Mouse (Mus musculus) cerebellum, adult 8-10 months (tissue): ENCODE data around the gene Fbln2.

Experiments
- DNase-seq: peaks from one replicate; pipeline ENCODE4 v3.0.0; 2022

Gene Fbln2

DNA sequence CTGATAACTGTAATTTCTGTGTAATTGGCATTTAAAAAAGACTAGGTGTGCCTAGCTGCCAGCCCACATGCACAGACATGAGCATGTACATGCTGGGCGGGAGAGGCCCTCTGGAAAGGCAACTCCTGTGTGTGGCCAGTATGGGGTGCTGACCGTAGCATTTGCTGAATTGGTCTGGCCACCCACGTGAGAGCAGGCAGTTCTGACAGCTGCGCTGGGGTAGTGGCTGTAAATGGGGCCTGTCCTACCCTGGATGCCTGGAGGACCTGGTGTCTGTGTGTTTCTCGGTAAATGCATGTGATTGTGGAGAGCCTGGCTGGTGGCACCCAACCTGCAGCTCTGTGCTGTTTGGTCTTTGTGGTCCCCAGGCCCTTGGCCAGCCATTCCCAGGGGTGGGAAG is 69.5 kb downstream of the Fbln2 start:
- no peak for DNase-seq

DNA sequence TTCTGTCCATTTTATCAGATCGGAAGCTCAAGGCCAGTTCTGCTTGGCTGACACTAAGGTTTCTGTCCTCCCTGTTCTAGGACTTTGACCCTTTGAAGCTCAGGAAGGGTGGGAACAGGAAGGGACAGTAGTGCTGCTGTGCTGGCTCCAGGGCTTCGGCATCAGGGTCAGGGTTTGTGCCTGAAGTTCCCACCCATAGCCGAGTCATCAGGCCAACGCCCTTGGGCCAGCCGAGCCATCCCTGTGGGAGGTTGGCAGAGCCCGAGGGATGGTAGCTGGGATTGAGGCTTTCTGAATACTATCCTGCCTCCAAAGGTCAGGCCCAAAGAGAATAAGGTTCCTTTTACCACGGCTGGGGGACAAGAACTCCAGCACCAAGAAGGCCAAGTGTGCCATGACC is 70.8 kb downstream of the Fbln2 start:
- DNase-seq: no peak

DNA sequence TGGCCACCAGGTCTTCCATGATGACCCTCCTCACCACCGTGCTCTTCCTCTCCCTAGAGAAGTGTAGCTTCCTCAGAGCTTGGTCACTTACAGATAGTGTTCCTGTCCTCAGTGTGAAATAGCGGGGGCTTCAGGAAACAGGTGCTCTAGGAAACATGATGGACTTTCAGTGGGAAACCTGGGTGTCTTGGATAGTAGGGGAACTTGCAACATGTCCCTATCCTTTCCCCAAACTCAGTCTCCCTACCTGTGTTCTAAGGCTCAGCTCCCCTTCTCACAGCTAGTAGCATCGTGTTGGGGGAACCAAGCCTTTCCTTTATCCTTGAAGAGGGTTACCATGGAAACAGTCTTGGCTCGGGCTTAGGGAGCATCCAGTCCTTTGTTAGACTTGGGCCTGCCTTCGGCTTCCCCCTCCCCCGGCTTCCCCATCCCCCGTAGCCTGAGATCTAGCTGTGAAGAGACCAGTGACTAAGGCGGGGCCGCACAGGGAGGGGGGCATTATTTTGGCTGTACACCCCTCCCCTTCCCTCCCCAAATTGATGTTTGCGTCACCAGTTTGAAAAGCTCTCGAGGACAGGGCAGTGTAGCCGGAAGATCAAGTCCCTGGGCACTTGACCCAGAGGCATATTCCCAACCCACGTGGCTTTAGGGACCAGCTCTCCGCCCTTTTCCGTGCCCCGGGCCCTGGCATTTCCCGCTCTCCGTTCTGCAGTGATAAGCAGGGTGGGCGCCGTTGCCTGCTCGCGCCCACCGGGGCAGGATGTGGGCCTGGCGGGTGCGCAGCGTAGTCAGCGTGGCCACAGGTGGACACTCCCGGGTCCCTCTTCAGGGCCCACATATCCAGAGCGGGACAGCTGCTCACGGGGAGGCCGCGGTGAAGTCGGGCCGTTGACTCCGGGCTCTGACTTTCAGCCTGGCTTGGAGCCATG is 72.5 kb downstream of the Fbln2 start:
- no peak for DNase-seq

DNA sequence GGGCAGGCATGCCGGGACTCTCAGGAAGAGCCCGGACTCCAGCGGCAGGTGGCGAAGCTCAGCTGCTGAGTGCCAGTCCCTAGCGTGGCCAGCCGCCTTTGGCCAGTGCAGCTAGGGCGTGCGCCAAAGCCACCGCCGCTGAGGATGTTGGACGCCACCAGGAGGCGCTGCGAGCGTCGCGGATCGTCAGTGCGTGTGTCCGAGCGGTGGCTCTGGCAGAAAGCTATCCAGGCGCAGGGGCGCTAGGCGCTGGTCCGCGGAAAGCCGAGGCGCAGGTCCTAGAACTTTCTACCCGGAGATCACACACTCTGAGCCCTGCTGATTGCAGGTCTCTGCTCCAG is 73.2 kb downstream of the Fbln2 start:
- peak; percentile 91 for DNase-seq

DNA sequence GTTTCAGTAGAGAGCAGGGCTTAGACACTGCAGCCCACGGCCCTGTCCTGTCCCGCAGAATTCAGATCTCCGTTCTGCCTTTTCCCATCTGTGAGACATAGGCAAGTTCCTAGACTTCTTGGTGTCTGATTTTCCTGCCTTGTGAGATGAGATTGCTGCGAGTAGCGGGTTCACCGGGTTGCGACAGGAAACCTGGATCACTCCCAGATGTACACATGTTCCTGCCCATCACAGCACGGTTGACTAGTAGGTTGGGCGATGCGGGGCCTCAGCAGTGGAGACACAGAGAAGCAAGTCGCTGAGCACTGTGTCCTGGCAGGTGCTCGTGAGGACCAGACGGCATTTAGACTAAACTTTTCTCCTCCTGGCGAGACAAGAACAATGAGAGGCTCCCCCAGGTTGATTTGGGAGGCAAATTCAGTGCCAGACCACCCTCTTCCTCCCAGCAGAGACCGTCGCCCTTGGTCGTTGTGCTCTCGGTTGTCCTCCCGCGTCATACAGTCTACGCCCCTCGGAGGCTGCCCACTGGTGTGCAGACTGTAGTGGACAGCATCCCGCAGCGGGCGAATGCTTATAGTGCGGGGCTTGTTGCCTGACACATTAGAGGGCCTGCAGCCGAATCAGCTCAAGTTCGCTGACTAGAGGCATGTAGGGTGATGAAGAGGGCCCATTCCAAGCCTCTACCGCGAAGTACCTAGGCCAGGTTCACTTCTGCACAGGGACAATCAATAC is 73.7 kb downstream of the Fbln2 start:
- DNase-seq: no peak

DNA sequence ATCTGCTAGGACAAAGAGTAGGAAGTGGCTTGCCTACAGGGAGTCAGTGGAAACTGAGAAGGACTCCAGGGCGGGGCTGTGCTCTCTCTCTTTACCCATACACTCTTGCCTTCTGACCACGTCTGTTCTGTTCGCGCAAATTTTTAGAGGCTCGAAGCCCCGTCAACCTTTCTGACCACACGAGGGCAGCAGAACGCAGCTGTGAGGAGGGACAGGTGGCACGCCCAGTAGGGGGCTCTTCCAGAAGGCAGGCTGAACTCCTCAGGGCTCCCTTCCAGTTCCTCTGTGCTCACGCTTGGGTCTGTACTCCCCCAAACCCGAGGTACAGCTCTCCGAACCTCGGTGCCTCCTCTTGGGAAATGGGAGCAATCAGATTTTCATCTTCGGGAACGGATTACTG is 74.4 kb downstream of the Fbln2 start:
- peak; percentile 93 for DNase-seq

DNA sequence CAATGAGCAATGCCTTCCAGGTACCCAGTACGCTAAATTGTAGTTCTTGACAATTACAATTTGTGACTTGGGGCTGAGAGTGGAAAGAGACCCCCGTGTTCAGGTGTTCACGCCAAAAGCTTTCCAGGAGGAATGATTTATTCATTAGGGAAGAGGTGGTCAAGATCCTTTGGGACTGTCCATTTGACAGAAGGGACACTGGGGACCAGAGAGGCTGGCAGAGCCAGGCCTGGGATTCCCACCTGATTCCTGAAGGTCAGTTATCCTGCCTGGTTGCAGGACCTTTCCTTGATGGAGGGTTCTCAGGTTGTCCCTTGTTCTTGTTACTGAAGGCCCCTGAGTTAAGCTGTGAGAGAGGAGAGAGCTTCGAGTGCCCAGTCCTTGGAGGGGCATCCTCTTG is 74.9 kb downstream of the Fbln2 start:
- peak; percentile 31 for DNase-seq

DNA sequence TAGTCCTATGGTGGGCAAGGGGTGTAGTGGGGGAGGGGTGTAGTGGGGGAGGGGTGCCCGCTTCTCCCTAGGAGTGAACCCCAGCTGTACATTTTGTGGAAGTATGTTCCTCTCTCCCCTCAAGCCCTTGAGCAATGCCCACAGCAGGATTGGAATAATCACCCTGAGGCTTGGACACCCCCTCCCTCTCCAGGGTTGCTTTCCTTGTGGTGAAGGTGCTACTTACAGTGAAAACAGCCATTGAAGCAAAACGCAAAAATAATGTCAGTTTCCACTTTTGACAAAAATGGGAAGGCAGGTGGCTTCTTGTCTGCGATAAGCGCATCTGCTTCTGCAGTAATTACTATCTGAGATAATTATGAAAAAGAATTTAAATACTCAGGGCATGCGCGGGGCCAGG is 75.4 kb downstream of the Fbln2 start:
- no peak for DNase-seq

DNA sequence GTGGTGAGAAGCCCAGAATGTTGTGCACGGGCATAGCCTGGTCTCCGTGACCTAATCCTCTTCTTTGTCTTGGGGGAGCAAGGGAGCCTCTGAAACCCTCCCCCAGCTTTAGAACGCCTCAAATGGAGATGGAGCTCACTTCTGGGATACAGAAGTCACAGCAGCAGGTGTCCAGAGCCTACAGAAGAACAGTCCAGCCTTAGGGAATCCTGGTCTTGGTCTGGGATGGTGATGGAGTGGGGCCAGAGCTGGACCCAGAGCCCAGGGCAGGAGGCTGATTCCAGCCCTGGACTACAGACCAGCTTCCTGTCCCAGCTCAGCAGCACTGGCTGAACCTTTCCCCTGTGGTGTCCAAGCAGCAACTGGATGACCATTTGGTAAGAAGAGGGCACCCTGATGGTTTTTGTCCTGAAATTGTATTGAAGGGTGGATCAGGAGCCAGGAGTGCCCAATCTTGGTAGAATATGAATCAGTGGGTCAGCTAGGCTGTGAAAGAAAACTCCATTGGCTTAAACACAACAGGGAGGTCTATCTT is 76.1 kb downstream of the Fbln2 start:
- peak; percentile 27 for DNase-seq

DNA sequence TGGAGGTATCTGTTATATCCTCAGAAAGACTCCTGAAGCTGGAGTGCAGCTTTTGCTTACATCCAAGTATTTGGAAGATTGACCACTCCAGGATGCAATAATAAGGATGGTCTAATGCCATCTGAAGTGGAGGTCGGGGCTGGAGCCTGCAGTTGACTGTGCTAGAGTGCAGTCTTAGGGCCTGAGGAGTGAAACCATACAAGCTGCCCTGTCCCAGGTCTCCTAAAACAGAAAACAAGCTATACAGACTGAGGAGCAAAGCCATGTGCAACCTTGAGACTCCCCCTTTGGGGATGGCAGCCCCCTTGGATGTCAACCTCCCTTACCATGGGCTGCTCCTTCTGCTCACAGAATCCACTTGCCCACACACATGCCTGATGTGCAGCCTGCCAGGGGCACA is 76.7 kb downstream of the Fbln2 start:
- no peak for DNase-seq

DNA sequence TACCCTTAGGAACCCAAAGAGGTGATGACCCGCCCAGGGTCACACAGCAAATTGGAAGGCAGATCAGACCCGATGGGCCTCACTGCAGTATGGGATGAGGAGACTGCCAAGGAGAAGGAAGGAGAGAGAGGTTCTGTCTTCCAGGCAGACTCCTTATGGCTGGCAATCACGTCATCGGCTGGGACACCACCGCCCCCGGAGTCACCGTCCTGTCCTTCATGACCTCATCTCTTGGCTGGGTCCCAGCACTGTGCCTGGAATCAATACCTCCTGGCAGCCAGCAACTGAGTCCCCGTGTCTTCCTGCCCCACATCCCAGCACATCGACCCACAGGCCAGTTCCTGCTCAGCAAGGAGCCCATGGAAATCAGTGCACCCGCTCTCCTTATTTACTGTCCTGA is 78.7 kb downstream of the Fbln2 start:
- peak; percentile 75 for DNase-seq

DNA sequence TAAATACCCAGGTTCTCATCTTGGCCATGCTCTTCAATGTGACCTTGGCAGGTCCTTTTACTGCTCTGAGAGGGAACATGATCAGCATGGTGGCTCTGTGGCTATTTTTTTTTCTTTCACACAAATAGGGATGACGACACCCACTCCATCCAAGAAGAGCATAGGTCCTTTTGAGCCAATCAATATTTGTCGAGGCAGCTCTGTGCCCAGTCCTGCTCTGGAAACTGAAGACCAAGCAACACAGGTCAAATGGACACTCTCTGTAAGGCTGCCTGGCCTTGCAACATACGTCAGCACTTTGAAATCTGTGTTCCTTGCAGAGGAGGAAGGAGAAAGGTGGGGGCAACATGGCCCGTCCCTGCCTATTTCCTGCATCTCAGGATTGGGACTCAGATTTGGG is 83.2 kb downstream of the Fbln2 start:
- no peak for DNase-seq

DNA sequence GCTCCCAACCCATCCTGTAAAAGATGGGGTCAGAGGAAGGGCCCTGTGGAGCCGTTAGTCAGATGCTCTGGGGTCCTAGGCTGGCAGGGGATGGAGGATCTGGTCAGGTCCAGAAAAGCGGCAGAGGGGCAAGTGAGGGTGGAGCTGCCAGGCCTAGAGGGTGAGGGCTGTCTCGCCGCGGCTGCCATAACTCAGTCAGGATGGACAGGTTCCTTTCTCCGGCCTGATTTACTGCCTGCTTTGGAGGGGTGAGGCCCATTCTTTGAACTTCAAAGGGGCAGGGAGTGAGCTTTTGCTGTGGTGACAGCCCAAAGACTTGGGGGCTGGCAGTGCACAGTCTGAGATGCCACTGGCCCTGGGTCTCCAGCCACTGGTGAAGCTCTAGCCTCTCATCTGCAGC is 86.6 kb downstream of the Fbln2 start:
- no peak for DNase-seq

DNA sequence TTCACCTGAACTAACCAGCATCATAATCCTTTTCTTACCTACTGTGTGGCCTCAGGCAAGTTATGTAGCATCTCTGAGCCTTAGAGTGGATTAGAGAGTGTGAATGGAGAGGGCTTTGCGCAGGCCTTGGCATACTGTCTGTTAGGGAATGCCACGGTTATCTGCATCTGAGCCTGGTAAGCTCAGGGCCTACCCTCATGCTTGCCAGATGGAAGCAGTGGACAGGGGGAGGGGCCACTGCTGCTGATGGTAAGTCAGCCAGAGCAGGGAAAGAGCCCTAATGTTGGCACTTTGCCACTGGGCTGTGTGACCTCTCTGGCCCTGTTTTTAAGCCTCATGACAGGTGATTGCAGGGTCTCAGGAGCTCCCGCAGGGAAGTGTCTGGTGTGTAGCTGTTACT is 87.8 kb downstream of the Fbln2 start:
- no peak for DNase-seq

DNA sequence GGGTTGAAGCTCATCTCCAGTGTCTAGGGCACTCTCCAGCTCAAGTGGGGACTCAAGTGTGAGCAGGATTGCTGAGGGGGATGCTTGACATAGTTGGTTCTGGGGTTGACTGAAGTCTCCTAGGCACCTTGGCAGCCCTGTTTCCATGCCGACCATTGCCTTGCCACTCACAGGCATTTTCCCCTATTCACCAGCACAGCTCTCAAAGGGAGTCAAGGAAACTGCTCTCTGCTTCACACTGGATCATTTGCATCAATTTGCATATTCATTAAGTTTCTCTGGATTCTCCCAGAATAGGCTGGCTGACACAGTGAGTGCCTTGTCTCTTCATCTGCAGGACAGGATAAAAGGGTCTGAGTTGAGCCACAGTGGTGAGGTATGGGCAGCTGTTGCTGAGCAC is 89.6 kb downstream of the Fbln2 start:
- no peak for DNase-seq

DNA sequence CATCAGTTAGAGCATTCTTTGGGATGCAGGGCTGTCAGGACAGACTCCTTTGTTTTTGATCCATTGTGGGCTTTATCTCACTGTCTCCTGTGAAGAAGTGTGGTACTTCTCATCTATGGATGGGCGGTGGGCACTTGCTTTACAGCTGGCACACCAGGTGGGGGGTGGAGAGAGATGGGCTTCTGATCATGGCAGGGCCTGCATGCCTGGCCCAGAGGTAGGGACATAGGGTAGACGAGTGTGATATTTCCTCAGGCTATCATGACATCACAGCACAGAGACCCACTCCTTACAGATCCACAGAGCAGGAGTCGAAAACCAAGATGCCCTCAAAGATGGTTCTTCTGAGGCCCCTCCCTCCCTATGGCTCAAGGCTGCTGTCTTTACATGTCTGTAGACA is 90.1 kb downstream of the Fbln2 start:
- no peak for DNase-seq

DNA sequence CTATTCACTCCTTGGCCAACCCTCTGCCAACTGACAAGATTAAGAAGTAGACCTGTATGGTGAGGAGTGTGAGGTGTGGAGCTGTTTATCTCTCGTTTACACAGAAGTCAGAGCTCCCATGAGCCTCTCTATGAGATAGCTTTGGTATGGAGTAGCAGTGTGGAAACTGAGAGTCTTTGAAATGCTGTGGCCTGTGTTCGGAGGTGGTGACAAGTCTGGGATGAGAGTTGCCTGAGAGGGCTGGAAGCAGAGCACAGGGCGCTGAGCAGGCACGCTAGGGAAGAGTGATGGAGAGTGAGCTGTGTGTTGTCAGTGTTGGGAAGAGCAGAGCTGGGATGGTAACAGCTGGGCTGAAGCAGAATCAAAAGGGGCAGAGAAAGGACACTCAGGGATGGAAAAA is 91.9 kb downstream of the Fbln2 start:
- no peak for DNase-seq

DNA sequence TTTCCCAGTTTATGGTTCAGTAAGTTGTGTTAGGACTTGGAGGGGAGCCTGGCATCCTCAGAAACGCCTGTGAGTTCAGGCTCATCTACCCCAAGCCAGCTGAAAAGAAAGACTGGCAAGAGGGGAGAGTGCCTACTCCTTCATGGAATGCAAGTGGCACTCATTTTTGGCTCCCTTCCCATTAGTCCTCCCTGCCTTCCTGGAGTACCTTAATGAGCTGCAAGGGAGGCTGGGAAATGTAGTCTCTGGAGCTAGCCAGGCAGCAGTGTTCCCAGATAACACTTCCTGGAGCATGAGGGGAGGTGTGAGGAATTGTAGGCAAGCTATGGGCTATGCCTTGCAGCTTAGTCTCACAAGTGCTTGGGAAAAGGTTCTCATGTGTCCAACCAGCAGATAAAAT is 95.7 kb downstream of the Fbln2 start:
- no peak for DNase-seq

DNA sequence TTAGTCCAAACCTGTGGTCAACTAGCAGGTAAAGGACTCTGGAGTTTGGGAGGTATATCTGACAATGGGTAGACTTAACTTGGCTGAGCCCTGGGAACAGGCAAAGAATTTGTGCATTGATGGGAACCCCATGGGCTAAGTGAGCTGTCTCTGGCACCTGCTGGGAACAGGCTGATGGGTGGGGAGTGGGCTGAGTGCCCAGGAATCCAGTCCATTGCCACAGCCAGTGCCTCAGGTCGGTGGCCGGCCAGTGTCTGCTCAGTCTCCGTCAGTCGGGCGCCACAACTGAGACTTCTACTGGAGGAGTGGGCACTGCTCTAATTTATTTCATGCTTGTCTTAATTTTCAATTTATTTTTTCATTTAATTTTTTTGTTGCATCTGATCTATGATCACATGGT is 98.9 kb downstream of the Fbln2 start:
- DNase-seq: no peak

DNA sequence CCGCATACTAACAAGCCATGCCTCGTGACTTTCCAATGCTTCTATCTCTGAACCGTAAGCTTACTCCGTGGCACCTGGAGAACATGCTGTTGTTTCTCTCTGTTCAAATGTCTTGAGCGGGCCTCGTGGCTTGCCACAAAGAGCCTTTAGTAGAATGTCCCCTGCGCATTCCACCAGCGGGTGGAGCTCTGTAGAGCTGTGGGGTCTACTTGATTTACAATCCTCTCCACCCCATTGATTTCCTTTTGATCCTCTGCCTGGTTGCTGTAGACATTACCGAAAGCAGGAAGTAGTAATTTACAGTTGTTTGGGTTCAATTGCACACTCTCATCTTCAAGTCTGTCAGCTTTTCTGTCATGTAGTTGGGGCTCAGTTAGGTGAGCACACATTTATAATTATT is 100.2 kb downstream of the Fbln2 start:
- no peak for DNase-seq
